Mouse (Mus musculus) limb, embryonic 10.5 days (tissue): Measurements from ENCODE around the gene Dcp1b. TPM values are rescaled to one million over a fixed set of nuclear protein-coding genes. Genes with fewer than 3 reads are reported as not detected.
A peak's percentile ranks its signal among the peaks of the same experiment; 100 is the strongest.
"Not testable (repeated sequence)": the region's sequence is repeated elsewhere in the genome, so short reads cannot be mapped to it uniquely, and the experiment has no call there.

Source experiments
- DNase-seq: peaks from one replicate; pipeline ENCODE4 v3.0.0-alpha.2; 2017; ENCODE audit warnings: low spot score
- H3K27ac ChIP-seq: fragments of 300-500 bp; sonication (generic); 2 replicates; pipeline ENCODE4 v1.5.1; 2016; ENCODE audit warnings: mild to moderate bottlenecking
- H3K27me3 ChIP-seq: fragments of 300-500 bp; sonication (generic); 2 replicates; pipeline ENCODE4 v1.6.1; 2016; ENCODE audit warnings: low read depth, mild to moderate bottlenecking; ENCODE audit not compliant: poor library complexity, severe bottlenecking
- H3K36me3 ChIP-seq: fragments of 300-500 bp; sonication (generic); 2 replicates; pipeline ENCODE4 v1.6.1; 2016; ENCODE audit warnings: mild to moderate bottlenecking, moderate library complexity
- H3K4me1 ChIP-seq: fragments of 300-500 bp; sonication (generic); 2 replicates; pipeline ENCODE4 v1.6.1; 2016
- H3K4me3 ChIP-seq: fragments of 300-500 bp; sonication (generic); 2 replicates; pipeline ENCODE4 v1.5.1; 2016; ENCODE audit warnings: mild to moderate bottlenecking, moderate library complexity
- H3K9me3 ChIP-seq: fragments of 300-500 bp; sonication (generic); replicated peaks from 2 replicates; pipeline ENCODE4 v1.6.1; 2016; ENCODE audit warnings: mild to moderate bottlenecking
- WGBS: fragments of 180-500 bp; shearing (Covaris S2); methylation state at CpG from one replicate; pipeline ENCODE4 v1.1.7; 2016; 5-methylcytosine and 5-hydroxymethylcytosine counted together
- polyA plus RNA-seq: library from polyadenylated mRNA; unstranded; fragments of >200 nt; fragmentation: Nextera tagmentation; extraction: Ambion mirVana; gene quantifications from 2 replicates; pipeline ENCODE4 v1.2.1, GENCODE M21; 2016

Dcp1b gene
- polyA plus RNA-seq, 1 experiment from 2014 or later = 8.9 TPM

GRCm38 (mm10) chr6:119199274-119199879 is 24.3 kb downstream of the Dcp1b start:
- no peak overlapping the region for H3K27ac ChIP-seq
- no peak for DNase-seq
- no peaks in the 10 kb centered on the region for H3K27me3 ChIP-seq
- H3K9me3 ChIP-seq = no peaks in the 10 kb centered on the region
- H3K36me3 ChIP-seq = no peaks in the 10 kb centered on the region
- no peak overlapping the region for H3K4me3 ChIP-seq
- peaks cover 14% of the 10 kb centered on the region for H3K4me1 ChIP-seq
- WGBS = 34% methylated on average over 8 of the region's 8 CpGs

GRCm38 (mm10) chr6:119200362-119200761 is 25.3 kb downstream of the Dcp1b start:
- DNase-seq = no peak
- H3K4me1 ChIP-seq = peaks cover 14% of the 10 kb centered on the region
- H3K27me3 ChIP-seq = no peaks in the 10 kb centered on the region
- no peak overlapping the region for H3K27ac ChIP-seq
- WGBS = 79% methylated on average over 5 of the region's 5 CpGs
- H3K36me3 ChIP-seq = no peaks in the 10 kb centered on the region
- no peaks in the 10 kb centered on the region for H3K9me3 ChIP-seq
- H3K4me3 ChIP-seq = no peak overlapping the region

GRCm38 (mm10) chr6:119201575-119201974 is 26.5 kb downstream of the Dcp1b start:
- Histone ChIP-seq H3K27ac (no peak overlapping the region), H3K4me3 (no peak overlapping the region), H3K4me1 (peaks cover 14% of the 10 kb centered on the region), H3K27me3 (no peaks in the 10 kb centered on the region), H3K36me3 (no peaks in the 10 kb centered on the region), H3K9me3 (no peaks in the 10 kb centered on the region)
- 90% methylated on average over 4 of the region's 4 CpGs for WGBS
- no peak for DNase-seq

- H3K36me3 ChIP-seq = no peaks in the 10 kb centered on the region
- H3K4me1 ChIP-seq = peaks cover 3% of the 10 kb centered on the region
- no peaks in the 10 kb centered on the region for H3K27me3 ChIP-seq
- no peak overlapping the region for H3K27ac ChIP-seq
- DNase-seq = no peak
- 92% methylated on average over 7 of the region's 7 CpGs for WGBS
- no peaks in the 10 kb centered on the region for H3K9me3 ChIP-seq
- no peak overlapping the region for H3K4me3 ChIP-seq
Observed at GRCm38 (mm10) chr6:119204286-119204685, 29.2 kb downstream of the Dcp1b start.

- Histone ChIP-seq H3K27ac (no peak overlapping the region), H3K27me3 (no peaks in the 10 kb centered on the region), H3K4me1 (no peaks in the 10 kb centered on the region), H3K4me3 (no peak overlapping the region), H3K36me3 (no peaks in the 10 kb centered on the region), H3K9me3 (no peaks in the 10 kb centered on the region)
- DNase-seq = no peak
- WGBS = 80% methylated on average over 3 of the region's 3 CpGs
Observed at GRCm38 (mm10) chr6:119204915-119205314, 29.9 kb downstream of the Dcp1b start.

- not testable (repeated sequence) for H3K9me3 ChIP-seq, H3K36me3 ChIP-seq, H3K4me1 ChIP-seq, H3K4me3 ChIP-seq, DNase-seq, H3K27ac ChIP-seq, H3K27me3 ChIP-seq
- WGBS = 88% methylated on average over 7 of the region's 7 CpGs
Observed at GRCm38 (mm10) chr6:119206006-119206405, 31.0 kb downstream of the Dcp1b start.

GRCm38 (mm10) chr6:119213375-119213774 is 38.3 kb downstream of the Dcp1b start:
- Histone ChIP-seq H3K27ac (no peak overlapping the region), H3K27me3 (no peaks in the 10 kb centered on the region), H3K4me1 (no peaks in the 10 kb centered on the region), H3K9me3 (no peaks in the 10 kb centered on the region), H3K36me3 (peaks cover 30% of the 10 kb centered on the region), H3K4me3 (no peak overlapping the region)
- 87% methylated on average over 5 of the region's 5 CpGs for WGBS
- DNase-seq = no peak

- H3K27me3 ChIP-seq = no peaks in the 10 kb centered on the region
- H3K27ac ChIP-seq = no peak overlapping the region
- no peaks in the 10 kb centered on the region for H3K4me1 ChIP-seq
- WGBS = 83% methylated on average over 6 of the region's 6 CpGs
- no peak overlapping the region for H3K4me3 ChIP-seq
- no peak for DNase-seq
- H3K9me3 ChIP-seq = no peaks in the 10 kb centered on the region
- peaks cover 30% of the 10 kb centered on the region for H3K36me3 ChIP-seq
Observed at GRCm38 (mm10) chr6:119214190-119214589, 39.1 kb downstream of the Dcp1b start.

GRCm38 (mm10) chr6:119215040-119215613 is 40.1 kb downstream of the Dcp1b start:
- Histone ChIP-seq H3K27ac (no peak overlapping the region), H3K9me3 (no peaks in the 10 kb centered on the region), H3K36me3 (peaks cover 30% of the 10 kb centered on the region), H3K4me1 (no peaks in the 10 kb centered on the region), H3K27me3 (no peaks in the 10 kb centered on the region), H3K4me3 (no peak overlapping the region)
- WGBS = 83% methylated on average over 10 of the region's 10 CpGs
- no peak for DNase-seq

GRCm38 (mm10) chr6:119217661-119218060 is 42.6 kb downstream of the Dcp1b start:
- DNase-seq = no peak
- no peak overlapping the region for H3K4me3 ChIP-seq
- no peaks in the 10 kb centered on the region for H3K9me3 ChIP-seq
- no peaks in the 10 kb centered on the region for H3K27me3 ChIP-seq
- peaks cover 33% of the 10 kb centered on the region for H3K36me3 ChIP-seq
- H3K27ac ChIP-seq = no peak overlapping the region
- 67% methylated on average over 4 of the region's 4 CpGs for WGBS
- no peaks in the 10 kb centered on the region for H3K4me1 ChIP-seq

- H3K4me3 ChIP-seq = no peak overlapping the region
- no peaks in the 10 kb centered on the region for H3K4me1 ChIP-seq
- H3K27ac ChIP-seq = no peak overlapping the region
- H3K27me3 ChIP-seq = no peaks in the 10 kb centered on the region
- DNase-seq = no peak
- peaks cover 25% of the 10 kb centered on the region for H3K36me3 ChIP-seq
- WGBS = 94% methylated on average over 5 of the region's 5 CpGs
- H3K9me3 ChIP-seq = no peaks in the 10 kb centered on the region
Observed at GRCm38 (mm10) chr6:119218591-119218990, 43.5 kb downstream of the Dcp1b start.

GRCm38 (mm10) chr6:119219237-119219870 is 44.3 kb downstream of the Dcp1b start:
- peaks cover 25% of the 10 kb centered on the region for H3K36me3 ChIP-seq

GRCm38 (mm10) chr6:119220297-119220696 is 45.2 kb downstream of the Dcp1b start:
- WGBS = 52% methylated on average over 10 of the region's 10 CpGs
- no peak overlapping the region for H3K27ac ChIP-seq
- peak; percentile 55 for DNase-seq

More at GRCm38 (mm10) chr6:119219237-119219870, 44.3 kb downstream of the Dcp1b start:
- H3K9me3 ChIP-seq = no peaks in the 10 kb centered on the region
- H3K27ac ChIP-seq = no peak overlapping the region
- H3K4me3 ChIP-seq = no peak overlapping the region
- H3K27me3 ChIP-seq = no peaks in the 10 kb centered on the region
- no peak for DNase-seq
- 85% methylated on average over 15 of the region's 15 CpGs for WGBS
- no peaks in the 10 kb centered on the region for H3K4me1 ChIP-seq

More at GRCm38 (mm10) chr6:119220297-119220696, 45.2 kb downstream of the Dcp1b start:
- Histone ChIP-seq H3K36me3 (peaks cover 17% of the 10 kb centered on the region), H3K27me3 (no peaks in the 10 kb centered on the region), H3K4me3 (no peak overlapping the region), H3K9me3 (no peaks in the 10 kb centered on the region), H3K4me1 (no peaks in the 10 kb centered on the region; the same call in 1 of the 2 replicates)
